ENCODE assay signal across 8 mouse cellular contexts in the genomic region with DNA sequence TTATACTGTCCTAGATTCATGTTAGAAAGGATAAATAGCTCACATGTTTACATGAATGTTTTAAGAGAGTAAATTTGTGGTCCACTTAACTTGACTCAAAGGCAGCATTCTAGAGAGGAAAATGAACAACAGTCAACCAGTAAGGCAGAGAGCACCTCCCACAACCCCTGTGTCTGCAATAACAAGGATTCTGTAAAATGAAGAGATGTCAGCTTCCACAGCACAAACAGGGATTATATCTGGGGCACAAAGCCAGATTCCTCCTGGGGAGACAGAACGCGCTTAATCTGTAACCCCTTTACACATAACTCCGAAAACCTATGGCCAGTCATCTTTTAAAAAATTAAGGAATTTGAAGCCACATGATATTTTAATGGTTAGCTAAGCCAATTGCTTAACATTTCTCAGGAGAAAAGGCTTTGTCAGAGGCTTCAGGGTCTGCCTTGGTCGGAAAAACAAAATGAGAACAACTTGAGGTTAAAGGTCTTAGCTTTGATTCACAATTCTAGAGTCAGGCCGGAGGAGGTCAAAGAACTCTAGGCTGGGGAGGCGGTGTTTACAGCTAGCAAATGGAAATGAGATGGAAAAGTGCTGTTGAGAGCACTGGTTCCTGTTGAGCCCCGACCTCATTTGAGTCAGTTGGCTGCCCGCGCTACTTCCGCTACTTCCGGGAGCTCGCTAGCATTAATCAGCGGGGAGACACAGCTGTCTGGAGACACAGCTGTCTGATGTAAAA.
DNase-seq lines count a peak whose midpoint lies in the region; ATAC-seq lines count a peak whose summit lies in the region.
"Had no signal": no experiment of that assay in that cellular context is flagged by ENCODE, and none has a peak within 500 bp of the region (broad histone marks: within the 10 kb centered on the region; RNA-seq: fewer than 3 reads in every experiment).

No protein-coding gene starts in this region.

- H3K4me2 ChIP-seq in heart, embryonic 13.5 days = peak overlapping the region; percentile 5; the same call in 1 of the 2 replicates
- H3K4me2 ChIP-seq in kidney, embryonic 15.5 days = peak overlapping the region; percentile 44
- H3K4me2 ChIP-seq: embryonic facial prominence, embryonic 15.5 days had no signal

- peak; percentile 27 for DNase-seq in CD4-positive helper T cell, adult 2 months (ENCODE audit: low read depth, low spot score)
- DNase-seq in lung, postnatal 4 days = peak; percentile 40 to 70
- DNase-seq in thymus, adult 18-20 months = peak; percentile 32 to 51

- no peak overlapping the region for H3K27ac ChIP-seq in heart, embryonic 13.5 days (replicated peaks)
- H3K27ac ChIP-seq in kidney, embryonic 15.5 days = peak overlapping the region; percentile 84
- H3K27ac ChIP-seq: embryonic facial prominence, embryonic 15.5 days had no signal

- H3K27me3 ChIP-seq in heart, embryonic 13.5 days (replicated peaks) = no peaks in the 10 kb centered on the region
- H3K27me3 ChIP-seq in kidney, embryonic 15.5 days = no peaks in the 10 kb centered on the region
- H3K27me3 ChIP-seq: embryonic facial prominence, embryonic 15.5 days had no signal

- WGBS in heart, embryonic 13.5 days = 59% methylated on average over 13 of the region's 13 CpGs
- 16% methylated on average over 13 of the region's 13 CpGs for WGBS in kidney, embryonic 15.5 days

- no peaks in the 10 kb centered on the region for H3K9me3 ChIP-seq in heart, embryonic 13.5 days
- H3K9me3 ChIP-seq in kidney, embryonic 15.5 days (replicated peaks) = no peaks in the 10 kb centered on the region
- H3K9me3 ChIP-seq: embryonic facial prominence, embryonic 15.5 days had no signal

- no peaks in the 10 kb centered on the region for H3K4me1 ChIP-seq in heart, embryonic 13.5 days
- H3K4me1 ChIP-seq in kidney, embryonic 15.5 days = peaks cover 16% of the 10 kb centered on the region

- no peak overlapping the region for H3K9ac ChIP-seq in heart, embryonic 13.5 days
- no peak overlapping the region for H3K9ac ChIP-seq in kidney, embryonic 15.5 days
- H3K9ac ChIP-seq: embryonic facial prominence, embryonic 15.5 days had no signal

- H3K36me3 ChIP-seq in heart, embryonic 13.5 days = no peaks in the 10 kb centered on the region
- no peaks in the 10 kb centered on the region for H3K36me3 ChIP-seq in kidney, embryonic 15.5 days
- H3K36me3 ChIP-seq: embryonic facial prominence, embryonic 15.5 days had no signal

- peak; percentile 78 for ATAC-seq in CD4-positive, CD25-positive, alpha-beta regulatory T cell, adult 4 months
- no peak for ATAC-seq in heart, embryonic 13.5 days (ENCODE audit: extremely low read depth, insufficient number of reproducible peaks, low FRiP score, low TSS enrichment)
- peak; percentile 94 for ATAC-seq in kidney, embryonic 15.5 days (replicated peaks; ENCODE audit: low FRiP score)
- no peak for ATAC-seq in erythroid progenitor cell, adult 5-6 weeks (replicated peaks; ENCODE audit: low FRiP score, poor library complexity, severe bottlenecking)

- H3K4me3 ChIP-seq in heart, embryonic 13.5 days = no peak overlapping the region
- H3K4me3 ChIP-seq in kidney, embryonic 15.5 days (replicated peaks) = 0 out of 2 replicates have a peak overlapping the region, but pooled peaks have one; percentile 10
- H3K4me3 ChIP-seq: embryonic facial prominence, embryonic 15.5 days had no signal

Comparison
In these comparisons a context has a peak if more than half of its experiments do, and no peak if none do; other contexts are left out.
1. ATAC-seq: peak in CD4-positive, CD25-positive, alpha-beta regulatory T cell, adult 4 months (single experiment) and kidney, embryonic 15.5 days (single experiment); none in heart, embryonic 13.5 days (single experiment) and erythroid progenitor cell, adult 5-6 weeks (single experiment).
2. Peak in every context shown above with its lines, with median percentiles within 50 percentile points of each other: DNase-seq.